Comparison of ENCODE assay signal across 30 mouse cellular contexts in the genomic region with DNA sequence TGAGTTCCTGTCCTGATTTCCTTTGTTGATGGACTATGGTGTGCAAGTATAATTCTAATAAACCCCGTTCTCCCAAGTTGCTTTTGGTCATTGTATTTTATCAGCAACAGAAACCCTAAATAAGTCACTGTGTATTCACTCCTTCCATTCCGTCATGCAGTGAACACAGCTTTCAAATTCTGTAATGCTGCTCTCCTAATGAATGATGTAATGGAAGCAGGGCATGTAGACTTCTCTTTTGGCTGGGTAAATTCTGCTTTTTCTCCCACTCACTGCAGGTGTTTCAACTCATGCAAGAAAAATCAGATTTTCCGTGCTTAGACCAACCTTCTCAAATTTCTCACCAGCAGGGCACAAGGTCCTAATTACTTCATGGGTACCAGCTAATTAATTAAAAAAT.
A peak's percentile ranks its signal among the peaks of the same experiment; 100 is the strongest.
DNase-seq lines count a peak whose midpoint lies in the region; ATAC-seq and TF ChIP-seq lines count a peak whose summit lies in the region.
"Had no signal": no experiment of that assay in that cellular context is flagged by ENCODE, and none has a peak within 500 bp of the region (broad histone marks: within the 10 kb centered on the region; RNA-seq: fewer than 3 reads in every experiment).

No protein-coding gene starts in this region.

- H3K9ac ChIP-seq in forebrain, embryonic 12.5 days, result no peak overlapping the region
- H3K9ac ChIP-seq in forebrain, postnatal 0 days, result no peak overlapping the region
- H3K9ac ChIP-seq in limb, embryonic 13.5 days, result no peak overlapping the region
- no peak overlapping the region for H3K9ac ChIP-seq in limb, embryonic 15.5 days
- H3K9ac ChIP-seq: embryonic facial prominence, embryonic 12.5 days; heart, embryonic 13.5 days; hindbrain, embryonic 14.5 days had no signal

- no peak overlapping the region for H3K27ac ChIP-seq in forebrain, embryonic 12.5 days
- H3K27ac ChIP-seq in forebrain, postnatal 0 days (ENCODE audit: low read depth, low read length), result no peak overlapping the region
- H3K27ac ChIP-seq in limb, embryonic 13.5 days, result peak overlapping the region; percentile 56; the same call in 1 of the 2 replicates
- no peak overlapping the region for H3K27ac ChIP-seq in limb, embryonic 10.5 days
- H3K27ac ChIP-seq in limb, embryonic 15.5 days, result peak overlapping the region; percentile 54; the same call in 1 of the 2 replicates
- H3K27ac ChIP-seq: embryonic facial prominence, embryonic 12.5 days; heart, adult 2 months; heart, embryonic 10.5 days; heart, embryonic 13.5 days; hindbrain, embryonic 14.5 days; hindbrain, postnatal 0 days had no signal

- no peak overlapping the region for H3K4me2 ChIP-seq in forebrain, embryonic 12.5 days
- H3K4me2 ChIP-seq in forebrain, postnatal 0 days (ENCODE audit: low read depth), result no peak overlapping the region
- no peak overlapping the region for H3K4me2 ChIP-seq in limb, embryonic 13.5 days (replicated peaks)
- no peak overlapping the region for H3K4me2 ChIP-seq in limb, embryonic 15.5 days
- H3K4me2 ChIP-seq: embryonic facial prominence, embryonic 12.5 days; heart, embryonic 13.5 days; hindbrain, embryonic 14.5 days had no signal

- WGBS in forebrain, embryonic 12.5 days, result 37% methylated on average over 3 of the region's 3 CpGs
- 36% methylated on average over 3 of the region's 3 CpGs for WGBS in forebrain, postnatal 0 days
- WGBS in limb, embryonic 13.5 days, result 47% methylated on average over 3 of the region's 3 CpGs
- 83% methylated on average over 3 of the region's 3 CpGs for WGBS in limb, embryonic 10.5 days
- WGBS in limb, embryonic 15.5 days, result 47% methylated on average over 3 of the region's 3 CpGs

- H3K9me3 ChIP-seq in forebrain, embryonic 12.5 days, result no peaks in the 10 kb centered on the region
- H3K9me3 ChIP-seq in forebrain, postnatal 0 days (ENCODE audit: low read length), result no peaks in the 10 kb centered on the region
- H3K9me3 ChIP-seq in limb, embryonic 13.5 days, result no peaks in the 10 kb centered on the region
- no peaks in the 10 kb centered on the region for H3K9me3 ChIP-seq in limb, embryonic 10.5 days (replicated peaks)
- H3K9me3 ChIP-seq in limb, embryonic 15.5 days, result no peaks in the 10 kb centered on the region
- H3K9me3 ChIP-seq: embryonic facial prominence, embryonic 12.5 days; heart, embryonic 10.5 days; heart, embryonic 13.5 days had no signal

- TF ChIP-seq POLR2A in brain, embryonic 14.5 days (IDR thresholded peaks at IDR 0.05; ENCODE audit: borderline replicate concordance, extremely low read depth, insufficient read depth, insufficient read length, poor library complexity, severe bottlenecking), result no peak

- no peak overlapping the region for H3K4me3 ChIP-seq in forebrain, embryonic 12.5 days (replicated peaks)
- H3K4me3 ChIP-seq in forebrain, postnatal 0 days (ENCODE audit: low read depth, low read length), result no peak overlapping the region
- no peak overlapping the region for H3K4me3 ChIP-seq in limb, embryonic 13.5 days
- no peak overlapping the region for H3K4me3 ChIP-seq in limb, embryonic 10.5 days
- no peak overlapping the region for H3K4me3 ChIP-seq in limb, embryonic 15.5 days
- H3K4me3 ChIP-seq: embryonic facial prominence, embryonic 12.5 days; erythroblast, embryonic 14.5 days; heart, adult 2 months; heart, embryonic 10.5 days; heart, embryonic 13.5 days had no signal

- H3K4me1 ChIP-seq in forebrain, embryonic 12.5 days, result no peaks in the 10 kb centered on the region
- H3K4me1 ChIP-seq in forebrain, postnatal 0 days (ENCODE audit: insufficient read depth), result no peaks in the 10 kb centered on the region
- H3K4me1 ChIP-seq in limb, embryonic 13.5 days, result no peaks in the 10 kb centered on the region
- H3K4me1 ChIP-seq in limb, embryonic 10.5 days, result no peaks in the 10 kb centered on the region
- H3K4me1 ChIP-seq in limb, embryonic 15.5 days, result no peaks in the 10 kb centered on the region
- H3K4me1 ChIP-seq: embryonic facial prominence, embryonic 12.5 days; heart, embryonic 10.5 days; heart, embryonic 13.5 days had no signal

- no peaks in the 10 kb centered on the region for H3K36me3 ChIP-seq in forebrain, embryonic 12.5 days (replicated peaks)
- H3K36me3 ChIP-seq in forebrain, postnatal 0 days (ENCODE audit: insufficient read depth), result no peaks in the 10 kb centered on the region
- no peaks in the 10 kb centered on the region for H3K36me3 ChIP-seq in limb, embryonic 13.5 days
- H3K36me3 ChIP-seq in limb, embryonic 10.5 days, result no peaks in the 10 kb centered on the region
- H3K36me3 ChIP-seq in limb, embryonic 15.5 days, result no peaks in the 10 kb centered on the region
- H3K36me3 ChIP-seq: embryonic facial prominence, embryonic 12.5 days; heart, embryonic 10.5 days; heart, embryonic 13.5 days had no signal

- ATAC-seq in forebrain, embryonic 12.5 days (ENCODE audit: low FRiP score), result 0 out of 2 replicates have a peak, but pooled peaks have one; percentile 27
- no peak for ATAC-seq in forebrain, postnatal 0 days
- peak; percentile 82 for ATAC-seq in limb, embryonic 13.5 days (ENCODE audit: low FRiP score, low read depth)
- 0 out of 2 replicates have a peak, but pooled peaks have one; percentile 55 for ATAC-seq in limb, embryonic 15.5 days (ENCODE audit: insufficient number of reproducible peaks, low FRiP score, low TSS enrichment, low read depth)
- ATAC-seq: activated CD4-positive, CD25-positive, alpha-beta regulatory T cell, adult 4 months; hindbrain, postnatal 0 days; inflammation-experienced regulatory T-cells, adult 6 months; intestine, embryonic 16.5 days had no signal

- no peak for TF ChIP-seq CTCF in forebrain, postnatal 0 days (IDR thresholded peaks at IDR 0.05; ENCODE audit: low read depth)
- TF ChIP-seq CTCF in brain, embryonic 14.5 days (IDR thresholded peaks at IDR 0.05; ENCODE audit: borderline replicate concordance, extremely low read depth, insufficient read depth, insufficient read length), result no peak

- no peak for DNase-seq in forebrain, postnatal 0 days
- no peak for DNase-seq in limb, embryonic 10.5 days (ENCODE audit: low spot score)
- peak; percentile 40 for DNase-seq in brain, embryonic 14.5 days (ENCODE audit: low read depth)
- no peak for DNase-seq in embryo, embryonic 10 days (ENCODE audit: low spot score)
- DNase-seq in heart, adult 11 months, result no peak
- DNase-seq: adrenal gland, adult 8-10 months; adrenal gland, postnatal 25 days; B cell, adult 2 months; cerebellum, adult 11 months; cerebellum, adult 2 months; cerebellum, adult 9-11 months; cerebellum, postnatal 25 days; embryo, embryonic 11 days; gastrocnemius, postnatal 25 days; heart, adult 2 months; heart, postnatal 14 days; heart, postnatal 4 days; kidney, adult 18-20 months had no signal

- no peaks in the 10 kb centered on the region for H3K27me3 ChIP-seq in forebrain, embryonic 12.5 days
- no peaks in the 10 kb centered on the region for H3K27me3 ChIP-seq in forebrain, postnatal 0 days (ENCODE audit: insufficient read depth, low read length)
- no peaks in the 10 kb centered on the region for H3K27me3 ChIP-seq in limb, embryonic 13.5 days
- H3K27me3 ChIP-seq in limb, embryonic 10.5 days (ENCODE audit: low read depth, poor library complexity, severe bottlenecking), result no peaks in the 10 kb centered on the region
- H3K27me3 ChIP-seq in limb, embryonic 15.5 days, result no peaks in the 10 kb centered on the region
- H3K27me3 ChIP-seq: embryonic facial prominence, embryonic 12.5 days; heart, embryonic 13.5 days had no signal

Comparison
In these comparisons a context has a peak if more than half of its experiments do, and no peak if none do; other contexts are left out.
1. H3K27ac ChIP-seq: peak in limb, embryonic 13.5 days (single experiment) and limb, embryonic 15.5 days (single experiment); none in forebrain, embryonic 12.5 days (single experiment), forebrain, postnatal 0 days (single experiment) and limb, embryonic 10.5 days (single experiment).